Mouse (Mus musculus): Measurements from ENCODE around the gene Atp5f1. TPM values are rescaled to one million over a fixed set of nuclear protein-coding genes. Genes with fewer than 3 reads are reported as not detected.
A peak's percentile ranks its signal among the peaks of the same experiment; 100 is the strongest.
"Not testable (repeated sequence)": the region's sequence is repeated elsewhere in the genome, so short reads cannot be mapped to it uniquely, and the experiment has no call there.

Atp5f1 gene
- total RNA-seq (2021), result 100 to 1,000 TPM; 342 to 391 TPM
- long read RNA-seq, experiment 1, partial matches to known transcripts, result 173 of 182 reads
- long read RNA-seq, experiment 1, other reads (novel, unspliced or antisense), result 9 of 182 reads
- long read RNA-seq, experiment 2, partial matches to known transcripts, result 515 of 528 reads
- long read RNA-seq, experiment 2, other reads (novel, unspliced or antisense), result 13 of 528 reads

- DNase-seq (ENCODE audit: low spot score in 2 of 2), result no peak
Observed at GRCm38 (mm10) chr3:105959999-105960398, at the start of gene Atp5f1. Atp5f1 (minus strand) TSS chr3:105960099.

GRCm38 (mm10) chr3:106003360-106003759 is 43.5 kb upstream of the Atp5f1 start:
- not testable (repeated sequence) for DNase-seq (ENCODE audit: low spot score in 2 of 2)

DNA sequence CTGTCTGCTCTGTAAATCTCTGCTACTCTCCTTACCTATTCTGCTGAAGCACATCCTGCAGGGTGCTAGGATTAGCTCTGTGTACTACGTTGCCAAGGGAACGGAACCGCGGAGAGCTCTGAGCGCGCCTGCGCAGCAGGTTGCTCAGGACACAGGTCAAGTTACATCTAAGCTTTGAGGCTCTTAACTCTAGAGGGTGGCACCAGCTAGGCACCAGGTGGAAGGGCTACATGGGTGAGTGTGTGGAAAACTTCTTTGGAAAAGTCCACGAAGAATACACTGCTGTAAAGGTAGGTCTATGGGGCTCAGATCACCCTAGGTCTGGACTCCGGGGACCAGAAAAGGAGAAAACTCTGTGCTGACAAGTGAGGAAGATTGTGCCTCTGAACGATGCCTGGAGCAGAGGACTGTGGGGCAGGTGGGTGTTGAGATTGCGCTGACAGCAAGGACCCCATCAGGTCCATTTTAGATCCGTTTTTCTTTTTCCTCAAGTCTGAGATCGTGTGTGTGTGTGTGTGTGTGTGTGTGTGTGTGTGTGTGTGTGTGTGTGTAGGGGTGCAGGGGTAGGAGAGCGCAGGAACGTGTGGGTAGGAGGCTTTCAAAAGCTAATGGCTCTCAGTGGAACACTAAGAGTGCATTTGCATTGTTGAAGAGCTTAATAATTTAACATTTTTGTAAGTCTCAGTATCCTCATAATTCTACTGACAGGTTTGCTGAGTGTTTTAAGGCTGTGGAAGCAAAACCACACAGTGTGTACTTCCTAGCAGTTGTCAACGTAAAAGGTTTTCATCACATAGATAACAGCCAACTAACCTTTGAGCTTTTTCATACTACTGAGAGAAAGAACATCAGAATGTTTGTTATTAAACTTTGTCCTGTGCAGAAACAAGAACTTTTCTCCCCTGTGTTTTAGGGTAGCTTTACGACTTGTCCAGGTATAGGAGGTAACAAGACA is 41.8 kb upstream of the Atp5f1 start:
- no peak for DNase-seq (ENCODE audit: low spot score in 2 of 2)

DNA sequence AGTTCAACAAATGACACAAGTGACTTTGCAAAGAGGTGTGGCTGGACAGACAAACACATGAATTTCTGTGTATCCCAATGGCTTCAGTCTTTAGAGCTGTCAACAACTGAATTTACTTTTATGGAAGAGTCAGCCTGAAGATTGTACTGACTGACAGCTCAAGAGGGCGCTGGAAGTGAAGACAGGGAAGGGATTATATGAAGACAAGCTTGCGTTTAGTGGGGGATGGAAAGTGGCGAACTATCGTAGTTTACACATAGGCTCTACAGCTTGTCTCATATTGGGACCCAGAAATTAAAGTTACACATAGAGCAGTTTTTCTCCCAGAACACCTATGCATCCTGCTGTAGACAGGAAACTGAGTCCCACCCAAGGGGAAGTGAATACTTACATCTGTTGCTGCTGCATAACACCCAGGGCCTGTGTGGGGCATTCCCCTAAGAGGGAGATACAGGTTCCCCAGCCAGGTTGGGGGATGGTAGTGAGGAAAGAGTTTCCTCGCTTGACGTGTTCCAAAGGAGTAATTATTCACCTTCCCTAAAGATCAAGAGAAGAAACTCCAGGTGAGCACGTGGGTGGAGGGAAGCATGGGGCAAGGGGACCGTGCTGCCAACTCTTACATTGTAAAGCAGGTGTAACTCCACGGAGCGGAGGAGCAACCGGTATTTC is 40.9 kb upstream of the Atp5f1 start:
- no peak for DNase-seq (ENCODE audit: low spot score in 2 of 2)

GRCm38 (mm10) chr3:105994730-105995129 is 34.8 kb upstream of the Atp5f1 start:
- DNase-seq (ENCODE audit: low spot score in 2 of 2), result no peak

DNA sequence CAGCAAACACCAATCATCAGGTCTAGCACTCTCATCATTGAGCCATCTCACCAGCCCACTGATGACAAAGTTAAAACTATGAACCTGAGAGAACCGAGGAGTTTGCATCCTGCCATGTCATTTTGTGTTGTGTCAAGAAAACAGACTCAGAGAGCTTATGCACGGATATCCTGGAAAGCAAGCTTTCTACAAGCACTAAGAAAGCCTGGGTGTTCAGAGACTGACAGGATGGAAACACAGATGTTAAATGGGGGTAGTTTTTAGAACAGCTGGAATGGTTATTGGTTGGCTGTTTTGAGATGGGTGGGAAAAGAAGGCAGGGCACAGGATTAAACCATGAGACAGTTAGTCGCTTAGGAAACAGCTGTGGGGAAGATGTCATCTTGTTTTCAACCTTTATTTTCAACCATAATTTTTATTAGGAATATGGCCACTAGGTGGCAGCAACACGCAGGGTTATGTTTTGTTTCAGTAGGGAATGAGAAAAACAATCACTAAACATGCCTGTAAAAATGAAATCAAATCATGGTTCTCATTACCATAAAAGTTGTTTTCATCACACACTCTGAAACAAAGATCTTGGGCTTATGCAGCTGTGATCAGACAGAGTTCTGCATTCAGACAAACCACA is 31.9 kb upstream of the Atp5f1 start:
- peak; percentile 29 to 34 for DNase-seq (ENCODE audit: low spot score in 2 of 2)

DNA sequence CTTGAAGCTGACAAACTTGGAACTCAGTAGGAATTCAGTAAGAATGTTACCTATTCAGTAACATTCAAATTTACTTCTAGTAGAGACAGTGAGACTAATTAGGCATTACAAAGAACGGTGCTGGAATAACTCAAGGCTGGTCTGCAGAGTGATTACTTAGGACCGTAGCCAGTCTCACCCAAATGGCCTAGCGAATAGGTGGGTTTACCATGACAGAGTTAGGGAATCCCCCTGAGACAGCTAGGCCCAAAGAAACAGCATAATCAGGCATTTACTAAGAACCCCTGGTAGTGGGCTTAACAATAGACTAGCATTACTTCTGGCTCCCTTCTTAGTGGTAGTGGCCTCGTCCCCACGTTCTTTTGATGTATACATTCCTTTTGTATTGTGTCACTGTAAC is 29.7 kb upstream of the Atp5f1 start:
- DNase-seq (ENCODE audit: low spot score in 2 of 2), result not testable (repeated sequence)

- no peak for DNase-seq (ENCODE audit: low spot score in 2 of 2)
Observed at GRCm38 (mm10) chr3:105974174-105974573, 14.3 kb upstream of the Atp5f1 start.

DNA sequence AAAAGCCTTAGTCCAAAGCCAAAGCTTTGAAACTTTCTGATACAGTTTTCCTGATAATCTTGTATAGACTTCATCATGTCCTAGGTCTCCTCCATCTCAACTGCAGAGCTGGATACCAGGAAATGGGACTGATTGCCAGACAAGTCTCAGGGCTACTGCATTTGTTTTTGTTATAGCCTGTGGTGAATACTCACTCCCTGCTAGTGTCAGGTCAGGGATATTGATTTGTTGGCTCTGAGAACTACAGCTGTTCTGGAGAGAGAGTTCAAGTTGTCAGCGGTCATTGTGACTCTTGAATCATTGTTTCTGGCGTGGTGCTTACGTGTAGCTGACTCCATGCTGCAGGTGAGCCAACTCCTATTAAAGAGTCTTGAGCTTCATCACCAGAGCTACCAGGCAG is 13.5 kb upstream of the Atp5f1 start, which contains the start of gene Ovgp1:
Ovgp1 (plus strand) TSS at position 301 of the 400 bp plus-strand sequence.
- no peak for DNase-seq (ENCODE audit: low spot score in 2 of 2)

DNA sequence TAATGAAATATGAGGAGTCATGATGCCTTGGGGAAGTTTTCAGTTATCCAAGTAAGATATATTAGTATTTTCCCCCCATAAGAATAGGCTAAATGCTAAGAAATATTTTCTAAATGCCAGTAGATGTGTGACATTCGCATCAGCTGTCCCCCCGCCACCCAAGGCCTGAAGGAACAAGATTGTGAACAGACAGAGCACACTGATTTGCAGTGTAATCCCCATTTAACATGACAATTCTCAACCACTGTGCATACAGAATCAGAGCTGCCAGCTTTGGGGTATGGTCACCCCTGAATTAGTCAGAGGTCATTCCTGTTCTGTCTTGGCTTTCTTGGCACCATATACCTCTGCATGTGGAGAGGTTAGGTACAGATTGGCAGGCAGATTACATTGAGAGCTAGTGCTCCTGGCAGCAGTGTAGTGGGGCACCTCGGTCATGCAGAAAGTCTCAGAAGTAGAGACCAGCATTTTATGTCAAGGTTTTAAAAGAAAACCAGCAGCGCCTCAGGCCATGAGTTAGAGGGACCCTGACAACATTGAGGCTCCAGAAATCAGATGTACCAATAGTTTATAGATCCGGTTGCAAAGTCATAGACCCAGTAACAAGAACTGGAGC is 12.0 kb upstream of the Atp5f1 start:
- no peak for DNase-seq (ENCODE audit: low spot score in 2 of 2)

GRCm38 (mm10) chr3:105960700-105961099 is 801 bp upstream of the Atp5f1 start:
- no peak for DNase-seq (ENCODE audit: low spot score in 2 of 2)

- no peak for DNase-seq (ENCODE audit: low spot score in 2 of 2)
Observed at GRCm38 (mm10) chr3:105959585-105959984, 314 bp downstream of the Atp5f1 start.

DNA sequence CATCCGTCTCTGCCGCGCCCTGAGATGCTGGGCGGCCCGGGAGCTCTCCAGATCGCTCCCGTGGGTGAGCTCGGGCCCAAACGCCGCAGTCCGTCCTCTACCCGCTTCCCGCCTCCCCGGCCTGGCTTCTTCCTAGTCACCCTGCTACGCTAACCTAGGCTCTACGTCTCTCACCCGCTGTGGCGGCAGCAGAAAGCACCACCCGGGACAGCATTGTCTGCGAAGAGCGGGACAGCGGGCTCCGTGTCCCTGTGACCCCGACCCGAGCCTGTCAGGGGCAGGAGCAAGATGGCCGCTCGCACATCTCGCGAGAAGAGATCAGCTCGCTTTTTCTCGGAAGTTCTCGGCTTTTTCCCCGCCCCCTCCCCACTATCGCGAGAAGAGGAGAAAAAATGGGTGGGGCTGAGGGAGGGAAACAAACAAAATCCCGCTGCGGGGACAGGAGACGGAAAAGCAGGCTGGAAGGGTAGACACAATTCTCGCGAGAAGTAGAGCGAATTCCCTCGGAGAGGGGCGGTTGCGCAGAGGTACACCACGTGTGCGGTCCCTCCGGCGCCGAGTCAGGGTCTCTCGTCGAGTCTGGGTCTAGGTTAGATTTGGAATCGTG is 822 bp downstream of the Atp5f1 start, which contains the start of gene Wdr77:
Wdr77 (plus strand) TSS at position 396 of the 607 bp plus-strand sequence.
- DNase-seq (ENCODE audit: low spot score in 2 of 2), result peak; percentile 92 to 94

- no peak for DNase-seq (ENCODE audit: low spot score in 2 of 2)
Observed at GRCm38 (mm10) chr3:105958204-105958603, 1.7 kb downstream of the Atp5f1 start.

GRCm38 (mm10) chr3:105957235-105957634 is 2.7 kb downstream of the Atp5f1 start:
- no peak for DNase-seq (ENCODE audit: low spot score in 2 of 2)

- no peak for DNase-seq (ENCODE audit: low spot score in 2 of 2)
Observed at GRCm38 (mm10) chr3:105951348-105951747, 8.6 kb downstream of the Atp5f1 start.

- no peak for DNase-seq (ENCODE audit: low spot score in 2 of 2)
Observed at GRCm38 (mm10) chr3:105936111-105936510, 23.8 kb downstream of the Atp5f1 start.

DNA sequence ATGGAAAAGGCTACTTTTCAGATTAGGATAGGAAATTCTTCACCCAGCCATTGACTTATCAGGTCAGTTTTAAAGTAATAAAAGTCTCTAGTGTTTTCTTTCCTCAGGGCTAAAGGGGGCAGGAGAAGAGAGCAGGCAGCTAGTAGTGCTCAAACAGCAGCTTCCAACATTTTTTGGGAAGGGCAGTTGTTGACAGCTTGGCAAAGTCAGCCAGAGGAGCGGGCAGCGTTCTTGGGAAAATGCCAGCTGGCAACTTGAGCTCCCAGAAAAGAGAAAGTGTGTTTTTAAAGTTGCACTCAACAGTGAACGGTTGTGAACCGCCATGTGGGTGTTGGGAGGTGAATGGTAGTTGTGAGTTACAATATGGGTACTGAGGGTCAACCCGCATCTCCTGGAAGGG is 24.9 kb downstream of the Atp5f1 start:
- peak; percentile 14 to 34 for DNase-seq (ENCODE audit: low spot score in 2 of 2)

DNA sequence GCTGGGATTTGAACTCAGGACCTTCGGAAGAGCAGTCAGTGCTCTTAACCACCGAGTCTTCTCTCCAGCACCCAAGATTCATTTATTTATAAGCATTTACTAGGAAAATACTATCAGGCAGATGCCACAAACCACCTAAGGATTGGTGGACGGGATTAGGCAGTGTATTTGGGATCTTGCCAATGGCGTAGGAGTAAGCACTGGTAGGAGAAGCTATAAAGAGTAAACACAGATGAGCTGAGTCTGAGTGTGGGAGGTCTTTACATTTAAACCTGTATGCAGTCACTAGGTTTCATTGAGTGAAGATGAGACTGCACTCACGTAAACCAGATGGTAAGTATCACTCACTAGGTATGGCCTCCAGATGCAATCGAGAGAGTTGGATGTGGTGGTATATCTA is 26.0 kb downstream of the Atp5f1 start:
- no peak for DNase-seq (ENCODE audit: low spot score in 2 of 2)

Data from adrenal gland, adult 18-20 months (tissue).